Mouse (Mus musculus) olfactory bulb, adult 2 months (tissue): ENCODE data around the gene Bud13.

Experiments
- CTCF ChIP-seq: fragments of 200-500 bp; IDR thresholded peaks from 2 replicates; pipeline ENCODE4 v1.5.1; 2012; ENCODE audit warnings: low read depth, mild to moderate bottlenecking, low read length, moderate library complexity; ENCODE audit not compliant: insufficient read depth
- POLR2A ChIP-seq: fragments of 200-500 bp; IDR thresholded peaks from 2 replicates; pipeline ENCODE4 v1.6.1; 2012; ENCODE audit warnings: mild to moderate bottlenecking, low read depth, low read length, moderate library complexity; ENCODE audit not compliant: insufficient read depth

GRCm38 (mm10) chr9:46302142-46302541 is 19.3 kb downstream of the Bud13 start:
- TF ChIP-seq POLR2A (no peak), CTCF (no peak)
